Mouse (Mus musculus) urinary bladder, postnatal 36 days (tissue): ENCODE measurements around the gene Wbp11.
A peak's percentile ranks its signal among the peaks of the same experiment; 100 is the strongest.
"Not testable (repeated sequence)": the region's sequence is repeated elsewhere in the genome, so short reads cannot be mapped to it uniquely, and the experiment has no call there.

Experiments used
- DNase-seq, 2 experiments: peaks; one replicate each; pipeline ENCODE4 v3.0.0; 2022; ENCODE audit warnings: low spot score in 2 of 2, mixed read lengths in 1 of 2

Wbp11 gene

GRCm38 (mm10) chr6:136803739-136804633 lies 24.0 kb downstream of the Wbp11 start, which contains the start of gene Hist4h4:
TSS of gene Hist4h4 (minus strand) at chr6:136804415.
- DNase-seq: peak; percentile 97 to 98

- no peak for DNase-seq
These were observed 24.8 kb downstream of the Wbp11 start for GRCm38 (mm10) chr6:136803093-136803738.

GRCm38 (mm10) chr6:136801274-136801673 lies 26.8 kb downstream of the Wbp11 start:
- DNase-seq: no peak

GRCm38 (mm10) chr6:136800710-136801109 lies 27.3 kb downstream of the Wbp11 start:
- DNase-seq: no peak

- not testable (repeated sequence) for DNase-seq
These were observed 29.9 kb downstream of the Wbp11 start for GRCm38 (mm10) chr6:136797874-136798693.

GRCm38 (mm10) chr6:136795850-136796249 lies 32.2 kb downstream of the Wbp11 start:
- DNase-seq: no peak

GRCm38 (mm10) chr6:136795110-136795509 lies 32.9 kb downstream of the Wbp11 start:
- no peak for DNase-seq

GRCm38 (mm10) chr6:136793831-136794525 lies 34.1 kb downstream of the Wbp11 start:
- no peak for DNase-seq

GRCm38 (mm10) chr6:136792884-136793758 lies 34.9 kb downstream of the Wbp11 start:
- no peak for DNase-seq

- DNase-seq: peak; percentile 55 to 60
These were observed 38.6 kb downstream of the Wbp11 start for GRCm38 (mm10) chr6:136789391-136789971.

- DNase-seq: no peak
These were observed 45.3 kb downstream of the Wbp11 start for GRCm38 (mm10) chr6:136782761-136783160.

GRCm38 (mm10) chr6:136782146-136782545 lies 45.9 kb downstream of the Wbp11 start:
- DNase-seq: no peak

GRCm38 (mm10) chr6:136781377-136781986 lies 46.6 kb downstream of the Wbp11 start, which contains the start of gene Gucy2c:
TSS of gene Gucy2c (minus strand) at chr6:136781765.
- no peak for DNase-seq

GRCm38 (mm10) chr6:136776392-136776791 lies 51.6 kb downstream of the Wbp11 start:
- no peak for DNase-seq

- DNase-seq: no peak
These were observed 58.2 kb downstream of the Wbp11 start for GRCm38 (mm10) chr6:136769859-136770258.

GRCm38 (mm10) chr6:136769143-136769542 lies 58.9 kb downstream of the Wbp11 start:
- no peak for DNase-seq

GRCm38 (mm10) chr6:136763912-136764311 lies 64.1 kb downstream of the Wbp11 start:
- no peak for DNase-seq
